Mouse (Mus musculus): ENCODE measurements around the gene Bmpr1b. TPM values are rescaled to one million over a fixed set of nuclear protein-coding genes. Genes with fewer than 3 reads are reported as not detected.

The Bmpr1b gene
- not detected for polyA plus RNA-seq (2017; shearing (Covaris generic))

GRCm38 (mm10) chr3:142168863-142169521 is at the start of gene Bmpr1b:
Gene Bmpr1b, minus strand, starts transcription at chr3:142169425.

Other genes starting within 250 kb of the Bmpr1b start
- gene Pdlim5, start 226.3 kb upstream of the Bmpr1b start, polyA plus RNA-seq (2017; shearing (Covaris generic)): 56.3 TPM

Measured in naive thymus-derived CD4-positive, alpha-beta T cell, adult 5 months (primary cell).